Mouse (Mus musculus) C2C12 (cell line): ENCODE results near the gene 1700057G04Rik. TPM values are rescaled to one million over a fixed set of nuclear protein-coding genes. Genes with fewer than 3 reads are reported as not detected.
"Not testable (repeated sequence)": the region's sequence is repeated elsewhere in the genome, so short reads cannot be mapped to it uniquely, and the experiment has no call there.

Experiments used
- H3K27me3 ChIP-seq: one replicate; pipeline ENCODE4 v1.6.1; 2011; ENCODE audit not compliant: control insufficient read depth, insufficient read depth, insufficient read length
- H3K36me3 ChIP-seq: one replicate; pipeline ENCODE4 v1.6.1; 2011; ENCODE audit not compliant: control insufficient read depth, insufficient read depth
- H3K4me3 ChIP-seq: one replicate; pipeline ENCODE4 v1.5.1; 2011; ENCODE audit warnings: mild to moderate bottlenecking, control low read depth; ENCODE audit not compliant: poor library complexity, insufficient read depth, severe bottlenecking
- H3K79me2 ChIP-seq: one replicate; pipeline ENCODE4 v1.6.1; 2011; ENCODE audit not compliant: control insufficient read depth, insufficient read depth
- H3K79me3 ChIP-seq: one replicate; pipeline ENCODE4 v1.6.1; 2011; ENCODE audit warnings: low read depth, control low read depth
- H3ac ChIP-seq: one replicate; pipeline ENCODE3; 2011; ENCODE audit warnings: low read depth; ENCODE audit not compliant: control insufficient read depth, insufficient read length
- CEBPB ChIP-seq: IDR thresholded peaks from one replicate; pipeline ENCODE4 v1.6.1; 2011; ENCODE audit warnings: low read depth, mild to moderate bottlenecking, control low read depth, moderate library complexity
- CTCF ChIP-seq: IDR thresholded peaks from one replicate; pipeline ENCODE4 v1.5.1; 2011; ENCODE audit not compliant: control insufficient read depth, insufficient read depth, insufficient read length
- FOSL1 ChIP-seq: IDR thresholded peaks from one replicate; pipeline ENCODE4 v1.8.0; 2011; ENCODE audit warnings: mild to moderate bottlenecking, low read length; ENCODE audit not compliant: poor library complexity, insufficient read depth, severe bottlenecking
- MAX ChIP-seq: IDR thresholded peaks from one replicate; pipeline ENCODE4 v1.6.1; 2011; ENCODE audit warnings: mild to moderate bottlenecking, control low read depth
- MYOD1 ChIP-seq: IDR thresholded peaks from one replicate; pipeline ENCODE4 v1.6.1; 2011; ENCODE audit warnings: low read depth; ENCODE audit not compliant: control insufficient read depth, insufficient read length
- MYOG ChIP-seq: IDR thresholded peaks from one replicate; pipeline ENCODE4 v1.6.1; 2011; ENCODE audit not compliant: control insufficient read depth, insufficient read length; ENCODE audit errors: extremely low read depth
- USF1 ChIP-seq: IDR thresholded peaks from one replicate; pipeline ENCODE4 v1.6.1; 2011; ENCODE audit warnings: low read depth, mild to moderate bottlenecking, control low read depth, moderate library complexity
- polyA plus RNA-seq: library from polyadenylated mRNA; unstranded; fragments of >200 nt; fragmentation: generic; extraction: Trizol; gene quantifications from one replicate; pipeline ENCODE4 v1.2.1, GENCODE M21; 2012; ENCODE audit warnings: missing spikeins

Gene 1700057G04Rik
- polyA plus RNA-seq, 1 experiment: 0.08 TPM

- no peak overlapping the region for H3K4me3 ChIP-seq
- H3K79me2 ChIP-seq: no peaks in the 10 kb centered on the region
- H3ac ChIP-seq: no peak overlapping the region
- no peaks in the 10 kb centered on the region for H3K79me3 ChIP-seq
- no peak for TF ChIP-seq CEBPB
- TF ChIP-seq FOSL1: no peak
- no peak for TF ChIP-seq MYOD1
- TF ChIP-seq CTCF: no peak
- no peak for TF ChIP-seq MYOG
- TF ChIP-seq MAX: no peak
- no peak for TF ChIP-seq USF1
- H3K36me3 ChIP-seq: no peaks in the 10 kb centered on the region
- H3K27me3 ChIP-seq: no peaks in the 10 kb centered on the region
Measured at GRCm38 (mm10) chr9:92316791-92317190, 7.6 kb downstream of the 1700057G04Rik start.

- H3K79me2 ChIP-seq, H3K4me3 ChIP-seq, H3K27me3 ChIP-seq, H3ac ChIP-seq, H3K79me3 ChIP-seq, H3K36me3 ChIP-seq: not testable (repeated sequence)
Measured at GRCm38 (mm10) chr9:92325936-92326335, 16.8 kb downstream of the 1700057G04Rik start.

GRCm38 (mm10) chr9:92326813-92327212 is 17.6 kb downstream of the 1700057G04Rik start:
- no peak for TF ChIP-seq MYOG
- TF ChIP-seq USF1: no peak
- no peaks in the 10 kb centered on the region for H3K36me3 ChIP-seq
- no peaks in the 10 kb centered on the region for H3K79me3 ChIP-seq
- no peak overlapping the region for H3ac ChIP-seq
- H3K79me2 ChIP-seq: no peaks in the 10 kb centered on the region
- H3K27me3 ChIP-seq: no peaks in the 10 kb centered on the region
- no peak overlapping the region for H3K4me3 ChIP-seq

DNA sequence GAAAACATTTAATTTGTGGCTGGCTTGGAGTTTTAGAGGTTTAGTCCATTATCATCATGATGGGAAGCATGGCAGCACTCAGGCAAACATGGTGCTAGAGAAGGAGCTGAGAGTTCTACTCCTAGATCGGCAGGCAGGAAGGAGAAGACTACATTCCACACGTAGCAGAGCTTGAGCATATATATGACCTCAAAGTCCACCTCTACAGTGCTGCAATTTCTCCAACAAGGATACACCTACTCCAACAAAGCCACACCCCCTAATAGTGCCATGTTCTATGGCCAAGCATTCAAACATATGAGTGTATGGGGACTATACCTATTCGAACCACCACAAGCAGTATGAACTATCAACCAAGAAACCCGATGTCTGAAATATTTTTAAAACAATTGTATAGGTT is 22.2 kb downstream of the 1700057G04Rik start:
- Histone ChIP-seq H3ac (no peak overlapping the region), H3K79me2 (no peaks in the 10 kb centered on the region), H3K79me3 (no peaks in the 10 kb centered on the region), H3K36me3 (no peaks in the 10 kb centered on the region), H3K4me3 (no peak overlapping the region), H3K27me3 (no peaks in the 10 kb centered on the region)
- no peak for TF ChIP-seq MAX
- TF ChIP-seq MYOD1: no peak
- no peak for TF ChIP-seq USF1
- no peak for TF ChIP-seq CTCF
- TF ChIP-seq FOSL1: no peak
- TF ChIP-seq MYOG: no peak
- TF ChIP-seq CEBPB: no peak

GRCm38 (mm10) chr9:92334845-92335244 is 25.7 kb downstream of the 1700057G04Rik start:
- Histone ChIP-seq H3K27me3 (no peaks in the 10 kb centered on the region), H3K4me3 (no peak overlapping the region), H3K79me3 (no peaks in the 10 kb centered on the region), H3K36me3 (no peaks in the 10 kb centered on the region), H3ac (no peak overlapping the region), H3K79me2 (no peaks in the 10 kb centered on the region)
- TF ChIP-seq CTCF (no peak), MYOG (no peak), USF1 (no peak), FOSL1 (no peak), MYOD1 (no peak), CEBPB (no peak), MAX (no peak)

- H3K27me3 ChIP-seq: no peaks in the 10 kb centered on the region
- TF ChIP-seq MYOD1 (no peak), CEBPB (no peak), MYOG (no peak), CTCF (no peak), MAX (no peak), USF1 (no peak), FOSL1 (no peak)
- no peaks in the 10 kb centered on the region for H3K79me2 ChIP-seq
- H3K36me3 ChIP-seq: no peaks in the 10 kb centered on the region
- H3K4me3 ChIP-seq: no peak overlapping the region
- H3ac ChIP-seq: no peak overlapping the region
- no peaks in the 10 kb centered on the region for H3K79me3 ChIP-seq
Measured at GRCm38 (mm10) chr9:92335277-92335818, 26.2 kb downstream of the 1700057G04Rik start.

- no peaks in the 10 kb centered on the region for H3K79me2 ChIP-seq
- H3K36me3 ChIP-seq: no peaks in the 10 kb centered on the region
- no peaks in the 10 kb centered on the region for H3K79me3 ChIP-seq
- no peaks in the 10 kb centered on the region for H3K27me3 ChIP-seq
- H3K4me3 ChIP-seq: no peak overlapping the region
- H3ac ChIP-seq: no peak overlapping the region
- no peak for TF ChIP-seq MAX
- no peak for TF ChIP-seq CTCF
- TF ChIP-seq CEBPB: no peak
- no peak for TF ChIP-seq MYOD1
- no peak for TF ChIP-seq MYOG
Measured at GRCm38 (mm10) chr9:92337063-92337462, 27.9 kb downstream of the 1700057G04Rik start.
